Mouse (Mus musculus) spleen, adult 10 weeks (tissue): Measurements from ENCODE around the gene Mzt1. TPM values are rescaled to one million over a fixed set of nuclear protein-coding genes. Genes with fewer than 3 reads are reported as not detected.

ENCODE experiments used
- polyA plus RNA-seq: library from polyadenylated mRNA; stranded (reverse); fragments of 350-450 nt; fragmentation: Illumina TruSeq; extraction: RNeasy Lipid Tissue Mini Kit (QIAGEN cat#74804); gene quantifications from one replicate; pipeline ENCODE4 v1.2.3, GENCODE M21; 2015; ENCODE audit warnings: low replicate concordance; ENCODE audit not compliant: insufficient read depth

The Mzt1 gene
- 63.5 TPM for polyA plus RNA-seq

DNA sequence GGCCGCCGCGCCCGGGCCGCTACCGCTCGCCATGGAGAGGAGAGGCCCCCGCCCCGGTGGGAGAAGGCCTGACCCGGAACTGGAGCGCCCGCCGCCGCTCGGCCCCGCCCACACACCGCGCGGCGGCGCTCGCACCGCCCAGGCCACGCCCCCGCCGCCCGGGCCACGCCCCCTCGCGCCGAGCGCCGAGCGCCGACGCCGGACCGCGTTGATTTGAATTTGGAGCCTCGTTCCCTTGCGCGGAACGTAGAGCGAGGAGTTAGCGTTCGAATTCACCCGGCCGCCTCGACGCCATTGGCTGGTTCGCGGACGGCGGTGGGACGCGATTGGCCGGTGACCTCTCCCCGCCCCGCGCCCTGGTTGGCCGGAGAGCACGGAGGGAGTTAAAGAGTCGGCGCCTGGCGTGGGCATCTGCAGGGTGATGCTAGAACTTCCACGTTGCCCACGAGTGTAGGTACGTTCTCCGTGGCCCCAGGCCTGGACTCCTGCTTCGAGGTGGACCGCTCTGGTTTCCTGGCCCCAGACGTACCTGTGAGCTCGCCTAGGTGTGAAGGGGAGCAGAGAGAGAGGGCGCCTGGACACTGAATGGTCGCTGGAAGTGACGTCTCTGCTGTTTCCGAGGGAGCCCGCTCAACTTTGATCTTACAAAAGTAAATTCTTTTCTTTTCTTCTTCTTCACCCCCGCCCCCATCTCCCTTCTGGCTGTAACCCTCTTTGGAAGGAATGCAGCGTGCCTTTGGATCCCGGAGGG lies at the start of gene Mzt1, which contains the start of gene Bora:
Gene Mzt1 (minus strand): TSS at position 104 of the 751 bp plus-strand sequence.
Gene Bora (plus strand): TSS at position 192 of the 751 bp plus-strand sequence.

GRCm38 (mm10) chr14:98994218-98994617 lies 51.7 kb downstream of the Mzt1 start, which contains the start of gene Rpl36a-ps1:
Gene Rpl36a-ps1, minus strand, starts transcription at chr14:98994318.

Other genes with a start within 250 kb of the Mzt1 start
- gene Rpl36a-ps1, start 51.8 kb downstream of the Mzt1 start, polyA plus RNA-seq, result 16.1 TPM
- 10.0 TPM for gene Bora, start 88 bp upstream of the Mzt1 start, polyA plus RNA-seq
- gene Pibf1, start 53.3 kb upstream of the Mzt1 start, polyA plus RNA-seq, result 15.1 TPM
- gene Dis3, start 53.6 kb upstream of the Mzt1 start, polyA plus RNA-seq, result 44.4 TPM